Mouse (Mus musculus) WW6 (cell line): ENCODE measurements around the gene Rrnad1.

Source experiments
- DNase-seq: peaks from one replicate; pipeline ENCODE4 v3.0.0-alpha.2; 2013; ENCODE audit warnings: low read depth, low spot score

The Rrnad1 gene

DNA sequence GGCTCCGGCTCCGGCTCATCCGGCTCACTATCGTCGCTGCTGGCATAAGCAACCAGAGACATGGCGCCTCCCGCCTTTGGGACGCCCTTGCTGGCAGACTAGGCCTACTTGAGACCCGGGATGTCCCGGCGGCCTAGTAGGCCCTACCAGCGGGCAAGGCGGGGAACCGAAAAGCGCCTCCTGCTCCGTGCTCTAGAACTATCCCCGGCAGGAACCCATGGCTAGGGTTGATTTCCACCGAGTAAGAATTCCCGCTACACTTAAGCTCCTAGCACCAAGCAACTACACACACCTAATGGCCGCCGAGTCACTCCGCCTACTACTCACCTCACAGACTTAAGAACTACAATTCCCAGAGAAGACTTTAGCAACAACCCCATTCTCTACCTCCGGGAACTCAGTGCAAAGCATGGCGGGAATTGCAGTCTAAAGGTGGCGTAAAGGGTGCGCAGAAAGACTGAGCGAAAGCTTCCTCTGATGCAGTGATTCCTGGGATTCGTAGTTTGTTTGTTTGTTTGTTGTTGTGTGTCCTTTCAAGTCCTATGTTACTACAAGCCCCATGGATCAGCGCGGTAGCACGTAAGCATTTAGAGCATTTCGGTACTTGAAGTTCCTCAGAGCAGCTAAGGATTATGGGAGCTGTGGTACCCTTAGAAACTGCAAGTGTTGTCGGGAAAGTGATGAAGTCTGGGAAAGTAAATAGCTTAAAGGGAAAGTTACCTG, 45.1 kb downstream of the Rrnad1 start, which contains the start of gene Prcc:
Prcc (minus strand) TSS at position 328 of the 723 bp plus-strand sequence.
- DNase-seq: peak; percentile 95

DNA sequence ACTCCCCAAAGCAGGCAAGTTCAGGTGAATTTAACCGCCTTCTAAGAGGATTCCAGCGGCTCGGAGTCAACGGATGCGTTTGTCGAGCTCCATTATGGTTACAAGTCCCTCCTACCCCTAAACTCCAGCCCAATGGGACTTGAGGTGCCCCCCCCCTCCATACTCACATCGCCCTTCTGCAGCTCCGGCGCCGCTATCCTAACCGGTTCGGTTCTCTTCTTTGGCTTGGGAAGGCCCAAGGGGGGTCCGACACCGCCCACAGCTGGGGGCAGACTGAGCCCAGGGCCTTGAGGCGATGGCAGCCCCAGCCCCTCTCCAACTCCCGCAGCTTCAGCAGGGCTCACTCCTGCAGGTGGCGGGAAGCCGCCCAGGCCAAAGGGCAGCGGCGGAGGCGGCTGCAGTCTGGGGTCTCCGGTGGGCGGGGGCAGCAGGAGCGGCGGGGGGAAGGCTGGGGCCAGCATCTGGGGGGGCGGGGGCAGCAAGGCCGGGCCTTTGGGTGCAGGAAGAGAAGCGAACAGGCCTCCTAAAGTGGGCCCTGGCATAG, 45.7 kb downstream of the Rrnad1 start:
- DNase-seq: no peak

GRCm38 (mm10) chr3:87884291-87884690, 46.2 kb downstream of the Rrnad1 start:
- DNase-seq: no peak

- DNase-seq: no peak
Observed at GRCm38 (mm10) chr3:87877730-87878129, 52.8 kb downstream of the Rrnad1 start.
